Mouse (Mus musculus) cerebellum, adult 2 months (tissue): ENCODE data around the gene Ush1g. TPM values are rescaled to one million over a fixed set of nuclear protein-coding genes. Genes with fewer than 3 reads are reported as not detected.

Experiments used
- DNase-seq, 2 experiments: peaks; one replicate each; pipeline ENCODE4 v3.0.0; 2021
- H3K27ac ChIP-seq: fragments of 200-500 bp; 2 replicates; pipeline ENCODE4 v1.5.1; 2012; ENCODE audit warnings: low read length, control low read depth, inconsistent platforms; ENCODE audit not compliant: insufficient read depth
- H3K27me3 ChIP-seq: fragments of 200-500 bp; 2 replicates; pipeline ENCODE4 v1.6.1; 2012; ENCODE audit warnings: inconsistent platforms, mild to moderate bottlenecking, low read length, moderate library complexity; ENCODE audit not compliant: control insufficient read depth, insufficient read depth
- H3K4me1 ChIP-seq: fragments of 200-500 bp; 2 replicates; pipeline ENCODE4 v1.6.1; 2011; ENCODE audit warnings: low read length; ENCODE audit not compliant: control insufficient read depth, insufficient read depth
- H3K4me3 ChIP-seq: fragments of 200-500 bp; replicated peaks from 2 replicates; pipeline ENCODE3; 2011; ENCODE audit warnings: mild to moderate bottlenecking, low read depth, low read length, control low read depth; ENCODE audit not compliant: insufficient read depth
- CTCF ChIP-seq: fragments of 200-500 bp; IDR thresholded peaks from 2 replicates; pipeline ENCODE4 v1.5.1; 2011; ENCODE audit warnings: low read depth, mild to moderate bottlenecking, control low read depth, low read length, moderate library complexity, borderline replicate concordance; ENCODE audit not compliant: insufficient read depth
- POLR2A ChIP-seq: fragments of 200-500 bp; IDR thresholded peaks from 2 replicates; pipeline ENCODE4 v1.6.1; 2011; ENCODE audit warnings: low read length, control low read depth, borderline replicate concordance; ENCODE audit not compliant: insufficient read depth
- WGBS: fragments of 180-500 bp; shearing (Covaris S2); methylation state at CpG from one replicate; pipeline ENCODE4 v1.1.7; 2018; 5-methylcytosine and 5-hydroxymethylcytosine counted together
- polyA plus RNA-seq: library from polyadenylated mRNA; depleted of rRNA; stranded (reverse); fragments of >200 nt; gene quantifications from 2 replicates; pipeline ENCODE4 v1.2.3, GENCODE M21; 2012

Ush1g gene
- polyA plus RNA-seq, 1 experiment, result 1.4 TPM

DNA sequence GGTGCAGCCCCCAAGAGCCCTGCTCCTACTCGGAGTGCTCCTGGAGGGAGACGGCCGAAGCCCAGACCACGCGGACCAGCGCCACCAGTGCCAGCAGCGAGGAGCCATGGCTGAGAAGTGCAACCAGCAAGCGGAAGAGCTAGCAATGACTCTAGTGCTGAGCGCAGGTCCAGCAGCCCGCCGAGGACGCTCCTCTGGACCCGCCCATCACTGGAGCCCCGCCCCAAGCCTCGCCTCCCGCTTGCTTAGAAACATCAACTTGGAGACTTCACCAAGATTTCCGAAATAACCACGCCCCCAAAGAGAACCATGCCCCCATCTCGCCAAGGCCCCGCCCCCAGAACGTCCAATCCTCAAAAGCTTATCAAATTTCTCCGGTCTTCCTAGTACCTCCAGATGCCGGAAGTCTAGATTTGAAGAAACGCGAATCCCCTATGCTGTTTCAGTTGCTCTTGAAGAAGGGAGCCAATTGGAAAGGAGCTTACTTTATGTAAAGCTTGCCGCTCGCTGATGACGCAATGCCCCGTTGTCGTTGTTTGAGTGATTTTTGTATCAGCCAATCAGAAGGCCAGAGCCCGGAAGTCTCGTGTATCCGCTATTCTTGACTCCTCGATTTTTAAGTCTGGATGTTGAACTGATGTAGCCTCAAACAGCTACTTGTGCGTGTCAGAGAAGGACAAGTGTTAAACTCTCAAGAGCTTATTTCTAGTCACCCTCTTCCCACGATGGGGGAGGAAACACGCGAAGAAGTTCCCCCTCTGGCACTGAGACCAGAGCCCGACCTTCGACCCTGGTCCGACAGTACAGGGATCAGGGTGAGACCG lies 44.8 kb downstream of the Ush1g start, which contains the start of gene Fdxr:
Gene Fdxr, minus strand, starts transcription at position 271 of the 824 bp plus-strand sequence.
- WGBS, result under 1% methylated on average over 42 of the region's 42 CpGs
- H3K4me1 ChIP-seq, result 0 out of 2 replicates have a peak, but pooled peaks cover 4% of the 10 kb centered on the region
- H3K27me3 ChIP-seq, result no peaks in the 10 kb centered on the region
- TF ChIP-seq CTCF, result no peak
- peak; percentile 89 for TF ChIP-seq POLR2A
- DNase-seq, result peak; percentile 96 to 98
- peak within 1 kb of the TSS; percentile 79 for H3K4me3 ChIP-seq
- H3K27ac ChIP-seq, result peak within 1 kb of the TSS; percentile 48

DNA sequence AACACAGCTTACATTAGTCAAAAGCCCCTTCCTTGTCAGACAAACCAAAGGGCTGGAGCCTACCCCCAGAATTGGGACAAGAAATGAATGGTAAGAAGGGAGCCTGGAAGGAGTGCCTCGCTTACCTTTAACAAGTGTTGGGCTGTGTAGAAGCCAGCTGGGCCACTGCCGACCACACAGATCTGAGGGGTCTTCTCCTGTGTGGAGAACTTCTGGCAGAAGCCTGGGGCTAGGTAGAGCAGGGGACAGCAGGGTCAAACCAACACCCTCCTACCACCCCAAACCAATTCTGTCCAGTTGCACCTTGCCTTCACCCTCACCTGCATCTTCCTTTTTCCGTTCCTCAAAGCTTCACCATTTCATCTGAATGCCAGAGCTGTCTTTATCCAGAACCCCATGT lies 45.9 kb downstream of the Ush1g start:
- peak overlapping the region; percentile 28 for H3K4me3 ChIP-seq
- H3K27me3 ChIP-seq, result no peaks in the 10 kb centered on the region
- no peak overlapping the region for H3K27ac ChIP-seq
- WGBS, result 36% methylated on average over 3 of the region's 3 CpGs
- H3K4me1 ChIP-seq, result 0 out of 2 replicates have a peak, but pooled peaks cover 4% of the 10 kb centered on the region
- DNase-seq, result no peak
- TF ChIP-seq CTCF, result no peak
- TF ChIP-seq POLR2A, result no peak

DNA sequence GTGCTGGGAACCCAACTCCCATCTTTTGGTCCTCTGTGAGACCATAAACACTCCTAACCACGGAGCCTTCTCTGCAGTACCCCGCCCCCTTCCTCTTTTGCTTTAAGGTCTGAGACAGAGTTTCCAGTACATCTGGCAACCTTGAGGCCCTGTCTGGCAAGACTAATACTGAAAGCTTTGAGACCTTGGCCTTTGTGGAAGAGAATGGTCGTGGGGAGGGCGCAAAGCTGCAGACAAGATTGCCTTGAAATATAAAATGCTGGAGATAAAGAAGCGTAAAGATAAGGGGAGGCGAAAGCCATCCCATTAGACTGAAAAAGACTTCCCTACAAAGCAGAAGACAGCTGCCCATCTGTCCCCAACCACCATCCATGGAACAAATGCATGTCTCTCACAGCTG lies 46.3 kb downstream of the Ush1g start:
- no peak for DNase-seq
- H3K4me3 ChIP-seq, result no peak overlapping the region
- H3K27ac ChIP-seq, result no peak overlapping the region
- TF ChIP-seq POLR2A (no peak), CTCF (no peak)
- no peaks in the 10 kb centered on the region for H3K27me3 ChIP-seq
- 79% methylated on average over 6 of the region's 6 CpGs for WGBS
- peaks cover 4% of the 10 kb centered on the region; the same call in 1 of the 2 replicates for H3K4me1 ChIP-seq

DNA sequence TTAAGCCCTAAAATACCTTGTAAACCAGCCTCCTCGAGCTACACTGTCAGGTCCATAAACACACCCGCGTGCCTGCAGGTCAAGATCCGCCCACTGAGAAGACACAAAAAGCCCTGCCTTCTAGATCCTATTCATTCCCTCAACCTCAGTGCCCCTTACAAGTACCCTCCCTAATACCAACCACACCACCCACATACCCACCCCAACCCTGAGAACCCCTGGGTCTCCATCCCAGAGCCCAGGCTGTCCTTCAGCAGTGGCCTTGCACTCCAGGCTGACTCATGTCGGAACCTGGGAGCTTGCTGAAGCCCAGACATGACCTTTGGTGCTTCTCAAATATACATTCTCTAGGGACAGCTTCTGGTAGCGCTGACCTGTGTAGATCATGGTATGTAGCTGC lies 47.1 kb downstream of the Ush1g start:
- Histone ChIP-seq H3K4me1 (peaks cover 7% of the 10 kb centered on the region; the same call in 1 of the 2 replicates), H3K4me3 (no peak overlapping the region), H3K27me3 (no peaks in the 10 kb centered on the region), H3K27ac (no peak overlapping the region)
- 88% methylated on average over 6 of the region's 6 CpGs for WGBS
- TF ChIP-seq CTCF, result no peak
- no peak for TF ChIP-seq POLR2A
- no peak for DNase-seq

DNA sequence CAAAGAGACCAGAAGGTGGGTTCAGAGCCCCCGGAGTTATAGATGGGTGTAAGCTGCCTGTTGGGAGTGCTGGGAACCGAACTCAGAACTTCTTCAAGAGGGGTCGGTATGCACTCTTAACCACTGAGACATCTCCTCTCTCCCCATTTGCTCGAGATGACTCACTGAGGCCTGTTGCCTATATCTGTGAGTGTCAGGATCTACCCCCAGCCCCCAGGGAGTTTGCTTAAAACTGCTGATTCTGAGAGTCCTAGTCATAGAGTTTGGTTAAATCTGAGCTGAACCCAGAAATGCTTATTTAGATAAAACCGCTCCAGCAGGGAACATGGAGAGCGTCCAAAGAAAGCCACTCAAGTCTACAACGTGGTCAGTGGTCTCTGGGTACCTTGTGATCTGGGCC lies 47.7 kb downstream of the Ush1g start:
- 85% methylated on average over 7 of the region's 7 CpGs for WGBS
- no peak for DNase-seq
- H3K4me3 ChIP-seq, result no peak overlapping the region
- no peak for TF ChIP-seq CTCF
- no peak for TF ChIP-seq POLR2A
- H3K27me3 ChIP-seq, result no peaks in the 10 kb centered on the region
- H3K4me1 ChIP-seq, result peaks cover 13% of the 10 kb centered on the region; the same call in 1 of the 2 replicates
- H3K27ac ChIP-seq, result no peak overlapping the region

- 80% methylated on average over 7 of the region's 7 CpGs for WGBS
- DNase-seq, result no peak
- H3K4me3 ChIP-seq, result no peak overlapping the region
- no peak for TF ChIP-seq CTCF
- TF ChIP-seq POLR2A, result no peak
- peaks cover 18% of the 10 kb centered on the region; the same call in 1 of the 2 replicates for H3K4me1 ChIP-seq
- H3K27me3 ChIP-seq, result no peaks in the 10 kb centered on the region
- H3K27ac ChIP-seq, result no peak overlapping the region
These were observed 48.1 kb downstream of the Ush1g start for GRCm38 (mm10) chr11:115273735-115274134.

- Histone ChIP-seq H3K27ac (no peak overlapping the region), H3K27me3 (no peaks in the 10 kb centered on the region), H3K4me3 (no peak overlapping the region), H3K4me1 (peaks cover 25% of the 10 kb centered on the region)
- TF ChIP-seq CTCF (no peak), POLR2A (no peak)
- no peak for DNase-seq
- WGBS, result 64% methylated on average over 10 of the region's 10 CpGs
These were observed 48.8 kb downstream of the Ush1g start for GRCm38 (mm10) chr11:115272894-115273498.

DNA sequence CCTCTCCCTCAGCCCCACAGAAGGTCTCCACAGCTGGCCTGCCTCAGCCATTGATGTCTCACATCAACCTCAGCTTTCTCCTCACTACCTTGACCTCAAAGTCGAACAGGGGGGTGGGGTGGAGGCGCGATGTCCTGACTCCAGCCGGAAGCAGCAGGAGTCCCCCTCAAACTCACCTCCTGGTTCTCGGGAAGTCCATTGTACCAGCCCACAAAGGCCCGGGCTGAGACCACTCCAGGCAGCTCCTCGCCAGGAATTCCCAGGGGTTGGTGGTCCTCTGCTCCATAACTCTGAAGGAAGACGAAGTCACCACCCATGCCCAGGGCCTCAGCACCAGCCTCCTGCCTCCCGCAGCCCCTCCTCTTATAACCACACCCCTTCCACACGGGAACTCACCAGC lies 50.4 kb downstream of the Ush1g start:
- Histone ChIP-seq H3K27me3 (no peaks in the 10 kb centered on the region), H3K4me3 (no peak overlapping the region), H3K4me1 (peaks cover 27% of the 10 kb centered on the region), H3K27ac (no peak overlapping the region)
- DNase-seq, result no peak
- TF ChIP-seq CTCF (no peak), POLR2A (no peak)
- WGBS, result 68% methylated on average over 10 of the region's 10 CpGs

- H3K4me1 ChIP-seq, result peaks cover 27% of the 10 kb centered on the region
- no peaks in the 10 kb centered on the region for H3K27me3 ChIP-seq
- TF ChIP-seq POLR2A (no peak), CTCF (no peak)
- no peak overlapping the region for H3K27ac ChIP-seq
- no peak overlapping the region for H3K4me3 ChIP-seq
- 76% methylated on average over 9 of the region's 9 CpGs for WGBS
- no peak for DNase-seq
These were observed 50.8 kb downstream of the Ush1g start for GRCm38 (mm10) chr11:115271052-115271451.
